In genomic region chr6:107713051-107713450, GRCm38 (mm10) we compare ENCODE assay signal across 16 mouse cellular contexts.
DNase-seq lines count a peak whose midpoint lies in the region; ATAC-seq and TF ChIP-seq lines count a peak whose summit lies in the region.
"Had no signal": no experiment of that assay in that cellular context is flagged by ENCODE, and none has a peak within 500 bp of the region (broad histone marks: within the 10 kb centered on the region; RNA-seq: fewer than 3 reads in every experiment).

No protein-coding gene starts in this region.

- no peak overlapping the region for H3K4me3 ChIP-seq in kidney, embryonic 14.5 days (ENCODE audit: low read length)
- no peak overlapping the region for H3K4me3 ChIP-seq in kidney, embryonic 16.5 days (ENCODE audit: low read length)
- no peak overlapping the region for H3K4me3 ChIP-seq in forebrain, embryonic 14.5 days (ENCODE audit: low read depth, low read length)
- no peak overlapping the region for H3K4me3 ChIP-seq in midbrain, embryonic 15.5 days
- H3K4me3 ChIP-seq in cerebellum, adult 2 months (replicated peaks; ENCODE audit: insufficient read depth, low read depth, low read length), result no peak overlapping the region
- H3K4me3 ChIP-seq: liver, embryonic 12.5 days had no signal

- 24% methylated on average over 6 of the region's 6 CpGs for WGBS in kidney, embryonic 14.5 days
- 22% methylated on average over 6 of the region's 6 CpGs for WGBS in kidney, embryonic 16.5 days
- WGBS in forebrain, embryonic 14.5 days, result 10% methylated on average over 6 of the region's 6 CpGs
- 11% methylated on average over 6 of the region's 6 CpGs for WGBS in midbrain, embryonic 15.5 days
- WGBS in cerebellum, adult 2 months, result 72% methylated on average over 6 of the region's 6 CpGs

- TF ChIP-seq POLR2A in cerebellum, adult 2 months (IDR thresholded peaks at IDR 0.05; ENCODE audit: borderline replicate concordance, insufficient read depth, low read length), result no peak

- 0 out of 2 replicates have a peak, but pooled peaks have one; percentile 46 for ATAC-seq in kidney, embryonic 14.5 days (ENCODE audit: low FRiP score, low TSS enrichment)
- ATAC-seq in kidney, embryonic 16.5 days (ENCODE audit: low FRiP score, low TSS enrichment), result no peak
- ATAC-seq in forebrain, embryonic 14.5 days, result peak; percentile 13; the same call in 1 of the 2 replicates
- peak; percentile 45 for ATAC-seq in midbrain, embryonic 15.5 days (replicated peaks)
- no peak for ATAC-seq in megakaryocyte-erythroid progenitor cell, adult 5-6 weeks (replicated peaks; ENCODE audit: low FRiP score, low TSS enrichment, poor library complexity, severe bottlenecking)
- ATAC-seq: liver, embryonic 12.5 days had no signal

- intact Hi-C loops in gastrocnemius, postnatal 14 days (cut with DNase I; ENCODE audit: low total_unique reads), result no loop called here

- no peak overlapping the region for H3K9ac ChIP-seq in kidney, embryonic 14.5 days (ENCODE audit: low read depth, low read length)
- no peak overlapping the region for H3K9ac ChIP-seq in kidney, embryonic 16.5 days (replicated peaks; ENCODE audit: low read length)
- no peak overlapping the region for H3K9ac ChIP-seq in forebrain, embryonic 14.5 days (ENCODE audit: low read length)
- no peak overlapping the region for H3K9ac ChIP-seq in midbrain, embryonic 15.5 days
- H3K9ac ChIP-seq: liver, embryonic 12.5 days had no signal

- H3K4me2 ChIP-seq in kidney, embryonic 14.5 days (replicated peaks; ENCODE audit: low read depth, low read length), result no peak overlapping the region
- H3K4me2 ChIP-seq in kidney, embryonic 16.5 days (replicated peaks; ENCODE audit: low read depth, low read length), result no peak overlapping the region
- H3K4me2 ChIP-seq in forebrain, embryonic 14.5 days (ENCODE audit: low read length), result peak overlapping the region; percentile 4; the same call in 1 of the 2 replicates
- no peak overlapping the region for H3K4me2 ChIP-seq in midbrain, embryonic 15.5 days
- H3K4me2 ChIP-seq: liver, embryonic 12.5 days had no signal

- no peaks in the 10 kb centered on the region for H3K36me3 ChIP-seq in kidney, embryonic 14.5 days (ENCODE audit: control insufficient read depth, insufficient read depth, low read length)
- no peaks in the 10 kb centered on the region for H3K36me3 ChIP-seq in kidney, embryonic 16.5 days (ENCODE audit: insufficient read depth, low read length)
- no peaks in the 10 kb centered on the region for H3K36me3 ChIP-seq in forebrain, embryonic 14.5 days (ENCODE audit: control insufficient read depth, insufficient read depth, low read length)
- no peaks in the 10 kb centered on the region for H3K36me3 ChIP-seq in midbrain, embryonic 15.5 days (replicated peaks)
- H3K36me3 ChIP-seq: liver, embryonic 12.5 days had no signal

- no peaks in the 10 kb centered on the region for H3K9me3 ChIP-seq in kidney, embryonic 14.5 days (ENCODE audit: control insufficient read depth, low read length)
- H3K9me3 ChIP-seq in kidney, embryonic 16.5 days (ENCODE audit: low read length), result no peaks in the 10 kb centered on the region
- H3K9me3 ChIP-seq in forebrain, embryonic 14.5 days (replicated peaks; ENCODE audit: control insufficient read depth, low read length), result no peaks in the 10 kb centered on the region
- H3K9me3 ChIP-seq in midbrain, embryonic 15.5 days, result no peaks in the 10 kb centered on the region
- H3K9me3 ChIP-seq: liver, embryonic 12.5 days had no signal

- no peaks in the 10 kb centered on the region for H3K27me3 ChIP-seq in kidney, embryonic 14.5 days (ENCODE audit: control insufficient read depth, insufficient read depth, low read length)
- H3K27me3 ChIP-seq in kidney, embryonic 16.5 days (ENCODE audit: insufficient read depth, low read length), result no peaks in the 10 kb centered on the region
- H3K27me3 ChIP-seq in forebrain, embryonic 14.5 days (replicated peaks; ENCODE audit: control insufficient read depth, insufficient read depth, low read length), result no peaks in the 10 kb centered on the region
- H3K27me3 ChIP-seq in midbrain, embryonic 15.5 days (replicated peaks), result no peaks in the 10 kb centered on the region
- no peaks in the 10 kb centered on the region; the same call in 1 of the 2 replicates for H3K27me3 ChIP-seq in cerebellum, adult 2 months (ENCODE audit: control insufficient read depth, insufficient read depth, low read length)
- H3K27me3 ChIP-seq: liver, embryonic 12.5 days had no signal

- peak; percentile 14 for DNase-seq in embryo, embryonic 10 days (ENCODE audit: low spot score)
- peak; percentile 59 for DNase-seq in forebrain, embryonic 14.5 days (ENCODE audit: low spot score)
- no peak for DNase-seq in cerebellum, adult 2 months
- no peak for DNase-seq in gastrocnemius, postnatal 14 days
- DNase-seq: adrenal gland, postnatal 10 days; B cell, adult 2 months; kidney, adult 2 months; kidney, postnatal 4 days; layer of hippocampus, postnatal 36 days; left cerebral cortex, postnatal 4 days; right cerebral cortex, postnatal 25 days had no signal

- H3K27ac ChIP-seq in kidney, embryonic 14.5 days (ENCODE audit: low read depth, low read length), result no peak overlapping the region
- no peak overlapping the region for H3K27ac ChIP-seq in kidney, embryonic 16.5 days (ENCODE audit: low read length)
- 0 out of 2 replicates have a peak overlapping the region, but pooled peaks have one; percentile 5 for H3K27ac ChIP-seq in forebrain, embryonic 14.5 days (ENCODE audit: low read depth, low read length)
- peak overlapping the region; percentile 55; the same call in 1 of the 2 replicates for H3K27ac ChIP-seq in midbrain, embryonic 15.5 days
- H3K27ac ChIP-seq in cerebellum, adult 2 months (ENCODE audit: insufficient read depth, low read length), result no peak overlapping the region
- H3K27ac ChIP-seq: liver, embryonic 12.5 days had no signal

- TF ChIP-seq CTCF in cerebellum, adult 2 months (IDR thresholded peaks at IDR 0.05; ENCODE audit: borderline replicate concordance, insufficient read depth, low read depth, low read length), result no peak

- H3K4me1 ChIP-seq in kidney, embryonic 14.5 days (ENCODE audit: control insufficient read depth, insufficient read depth, low read length), result no peaks in the 10 kb centered on the region
- no peaks in the 10 kb centered on the region for H3K4me1 ChIP-seq in kidney, embryonic 16.5 days (ENCODE audit: insufficient read depth, low read length)
- H3K4me1 ChIP-seq in forebrain, embryonic 14.5 days (ENCODE audit: control insufficient read depth, insufficient read depth, low read length), result peaks cover 20% of the 10 kb centered on the region
- H3K4me1 ChIP-seq in midbrain, embryonic 15.5 days, result peaks cover 30% of the 10 kb centered on the region
- H3K4me1 ChIP-seq in cerebellum, adult 2 months (ENCODE audit: control insufficient read depth, insufficient read depth, low read length), result no peaks in the 10 kb centered on the region
- H3K4me1 ChIP-seq: liver, embryonic 12.5 days had no signal

Comparison
In these comparisons a context has a peak if more than half of its experiments do, and no peak if none do; other contexts are left out.
1. ATAC-seq: peak in kidney, embryonic 14.5 days (single experiment), forebrain, embryonic 14.5 days (single experiment) and midbrain, embryonic 15.5 days (single experiment); none in kidney, embryonic 16.5 days (single experiment) and megakaryocyte-erythroid progenitor cell, adult 5-6 weeks (single experiment).
2. H3K27ac ChIP-seq: peak in forebrain, embryonic 14.5 days (single experiment) and midbrain, embryonic 15.5 days (single experiment); none in kidney, embryonic 14.5 days (single experiment), kidney, embryonic 16.5 days (single experiment) and cerebellum, adult 2 months (single experiment).
3. DNase-seq: peak in embryo, embryonic 10 days (single experiment) and forebrain, embryonic 14.5 days (single experiment); none in cerebellum, adult 2 months (0 of 2) and gastrocnemius, postnatal 14 days (single experiment).